Mouse (Mus musculus) kidney, postnatal 0 days (tissue): ENCODE measurements at regions not wholly inside any gene's neighbourhood (a gene's known extent, or its start where the extent isn't known, plus 50 kb on each side); places are given as distances from the start of the nearest gene placed in this dataset.
A peak's percentile ranks its signal among the peaks of the same experiment; 100 is the strongest.

Experiments
- ATAC-seq: fragments of 200-750 bp; cut with Nextera tagmentation; replicated peaks from 2 replicates; pipeline ENCODE4 v1.8.0; 2017; ENCODE audit warnings: low read depth, moderate number of reproducible peaks, moderate TSS enrichment, moderate library complexity; ENCODE audit not compliant: low FRiP score
- DNase-seq: peaks from one replicate; pipeline ENCODE4 v3.0.0-alpha.2; 2016; ENCODE audit warnings: low spot score
- H3K27ac ChIP-seq: fragments of 300-500 bp; sonication (generic); 2 replicates; pipeline ENCODE4 v1.5.1; 2014; ENCODE audit warnings: mild to moderate bottlenecking
- H3K27me3 ChIP-seq: fragments of 300-500 bp; sonication (generic); 2 replicates; pipeline ENCODE4 v1.6.1; 2014; ENCODE audit warnings: low read length, mixed read lengths; ENCODE audit not compliant: insufficient read depth
- H3K36me3 ChIP-seq: fragments of 300-500 bp; sonication (generic); 2 replicates; pipeline ENCODE4 v1.6.1; 2014; ENCODE audit warnings: low read length, mixed read lengths; ENCODE audit not compliant: insufficient read depth
- H3K4me1 ChIP-seq: fragments of 300-500 bp; sonication (generic); replicated peaks from 2 replicates; pipeline ENCODE4 v1.6.1; 2014; ENCODE audit warnings: antibody characterized with exemption, low read length, mixed read lengths; ENCODE audit not compliant: insufficient read depth
- H3K4me2 ChIP-seq: fragments of 300-500 bp; sonication (generic); 2 replicates; pipeline ENCODE4 v1.6.1; 2014; ENCODE audit warnings: mild to moderate bottlenecking, low read length, moderate library complexity, mixed read lengths
- H3K4me3 ChIP-seq: fragments of 300-500 bp; sonication (generic); replicated peaks from 2 replicates; pipeline ENCODE4 v1.5.1; 2014; ENCODE audit warnings: low read depth, low read length
- H3K9ac ChIP-seq: fragments of 300-500 bp; sonication (generic); 2 replicates; pipeline ENCODE4 v1.6.1; 2014; ENCODE audit warnings: low read depth, low read length
- H3K9me3 ChIP-seq: fragments of 300-500 bp; sonication (generic); replicated peaks from 2 replicates; pipeline ENCODE4 v1.6.1; 2016; ENCODE audit warnings: low read length, inconsistent platforms, mixed read lengths
- CTCF ChIP-seq: IDR thresholded peaks from 2 replicates; pipeline ENCODE4 v1.5.1; 2016; ENCODE audit warnings: antibody characterized with exemption, low read depth, mild to moderate bottlenecking, moderate library complexity
- WGBS: fragments of 180-500 bp; shearing (Covaris S2); extraction: QIAGEN DNeasy Blood & Tissue Kit; methylation state at CpG from one replicate; pipeline ENCODE4 v1.1.7; 2014; 5-methylcytosine and 5-hydroxymethylcytosine counted together

DNA sequence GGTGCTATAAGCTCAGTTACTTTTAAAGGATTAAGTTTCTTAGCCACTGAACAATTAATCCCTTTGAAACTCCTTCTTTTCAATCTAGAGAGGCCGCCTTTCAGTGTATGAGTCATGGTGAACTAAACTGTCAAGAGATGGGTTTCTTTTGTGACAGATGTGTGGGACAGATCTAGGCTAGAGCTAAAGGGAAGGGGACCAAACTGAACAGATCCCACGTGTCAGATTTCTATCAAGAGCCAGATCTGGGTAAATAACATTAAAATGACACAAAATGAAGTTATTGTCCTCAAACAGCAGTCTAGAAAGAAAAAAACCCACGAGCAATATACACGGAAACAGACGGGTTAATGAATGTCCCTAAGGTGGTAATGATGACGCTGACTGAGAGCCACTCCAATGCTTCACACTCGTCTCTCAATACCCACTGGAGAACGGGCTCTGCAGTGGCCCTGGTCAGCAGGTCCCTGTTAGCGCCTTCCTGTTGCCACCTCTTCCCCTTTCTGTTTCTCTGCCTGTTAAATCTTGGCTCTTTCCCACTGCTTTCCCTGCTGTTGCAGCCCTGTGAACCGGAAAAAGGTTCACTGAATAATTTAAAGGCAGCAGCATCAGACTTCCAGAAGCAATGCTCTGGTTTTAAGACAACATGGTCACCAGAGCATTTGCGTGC is 52.7 kb upstream of the Rab3gap2 start:
- H3K4me2 ChIP-seq: peak overlapping the region; percentile 27; the same call in 1 of the 2 replicates
- H3K27ac ChIP-seq: no peak overlapping the region
- H3K9me3 ChIP-seq: no peaks in the 10 kb centered on the region
- H3K4me1 ChIP-seq: no peaks in the 10 kb centered on the region; the same call in 1 of the 2 replicates
- DNase-seq (peak; percentile 40), ATAC-seq (no peak)
- no peaks in the 10 kb centered on the region for H3K27me3 ChIP-seq
- TF ChIP-seq CTCF: no peak
- no peaks in the 10 kb centered on the region for H3K36me3 ChIP-seq
- H3K4me3 ChIP-seq: no peak overlapping the region
- WGBS: 38% methylated on average over 11 of the region's 11 CpGs
- H3K9ac ChIP-seq: no peak overlapping the region

DNA sequence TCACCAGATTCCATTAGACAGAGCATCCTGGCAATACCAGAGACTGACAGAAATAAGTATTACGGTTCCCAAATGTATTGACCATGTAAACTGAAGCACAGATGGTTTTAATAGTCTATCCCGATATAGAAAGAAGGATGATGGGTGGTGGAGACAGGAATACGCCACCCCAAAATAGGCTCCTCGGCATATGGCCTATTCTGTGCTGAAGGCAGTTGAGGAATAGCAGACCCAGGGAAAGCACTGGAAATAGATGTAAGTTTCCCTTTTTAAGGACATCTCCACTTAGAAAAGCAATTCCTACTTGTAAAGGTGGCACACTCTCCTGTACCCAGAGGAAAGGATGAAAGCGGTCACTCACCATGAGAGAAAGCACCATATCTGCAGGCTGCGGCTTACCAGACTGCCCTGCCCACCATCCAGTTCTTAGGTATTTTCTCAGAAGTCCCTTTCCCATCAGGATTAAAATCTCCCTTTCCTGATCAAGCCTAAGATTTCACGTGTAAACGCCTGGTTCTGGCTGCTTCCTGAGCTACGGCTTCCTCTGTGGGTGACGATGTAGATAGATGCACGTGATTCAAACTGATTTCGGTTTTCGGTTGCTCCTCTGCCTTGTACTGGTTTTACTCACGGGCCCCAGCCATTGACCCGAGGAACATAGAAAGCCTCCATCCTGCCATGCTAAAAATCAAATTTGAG is 53.3 kb upstream of the Rab3gap2 start:
- Histone ChIP-seq H3K27me3 (no peaks in the 10 kb centered on the region), H3K4me1 (no peaks in the 10 kb centered on the region; the same call in 1 of the 2 replicates), H3K4me3 (no peak overlapping the region), H3K27ac (no peak overlapping the region), H3K9me3 (no peaks in the 10 kb centered on the region), H3K4me2 (no peak overlapping the region), H3K9ac (no peak overlapping the region), H3K36me3 (no peaks in the 10 kb centered on the region)
- WGBS: 74% methylated on average over 15 of the region's 15 CpGs
- TF ChIP-seq CTCF: no peak
- no peak for DNase-seq
- no peak for ATAC-seq

DNA sequence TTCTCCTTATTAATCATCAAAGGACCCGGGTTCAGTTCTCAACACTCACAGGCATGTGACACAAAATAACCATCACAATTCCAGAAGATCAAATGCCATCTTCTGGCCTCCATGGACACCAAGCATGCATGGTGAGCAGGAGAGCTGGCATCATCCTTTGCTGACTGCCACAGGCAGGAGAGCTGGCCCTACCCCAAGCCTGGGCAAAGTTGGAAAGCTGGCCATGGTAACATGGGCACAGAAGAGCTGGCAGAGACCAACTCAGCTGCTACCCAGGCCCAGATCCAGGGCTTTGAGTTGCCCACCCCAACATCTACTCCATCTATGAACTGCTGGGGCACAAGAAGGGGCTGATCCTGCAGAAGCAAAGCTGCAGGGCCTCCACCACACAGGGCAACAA is 59.1 kb upstream of the Rab3gap2 start:
- H3K36me3 ChIP-seq: no peaks in the 10 kb centered on the region

DNA sequence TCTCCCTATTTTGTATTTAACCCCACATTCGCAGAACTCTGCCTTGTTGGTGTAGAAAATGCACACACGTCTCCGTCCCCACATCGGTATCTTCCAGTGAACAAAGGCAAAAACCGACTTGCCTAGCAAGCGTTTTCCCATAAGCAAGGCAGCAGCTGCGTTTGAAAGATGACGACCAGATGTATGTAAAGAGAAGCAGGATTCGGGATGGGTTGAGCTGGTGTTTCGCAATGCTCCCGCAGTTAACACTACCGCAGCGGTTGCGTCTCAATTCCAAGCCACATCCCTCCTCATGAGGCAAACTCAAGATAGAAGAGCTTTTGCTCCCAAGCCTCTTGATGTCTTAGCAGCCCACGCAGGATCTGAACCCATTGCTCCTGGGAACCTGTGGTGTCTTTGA is 59.9 kb upstream of the Rab3gap2 start:
- ATAC-seq: no peak
- no peak for DNase-seq
- no peak overlapping the region for H3K9ac ChIP-seq
- TF ChIP-seq CTCF: no peak
- no peak overlapping the region for H3K4me2 ChIP-seq
- no peak overlapping the region for H3K27ac ChIP-seq
- H3K9me3 ChIP-seq: no peaks in the 10 kb centered on the region
- H3K27me3 ChIP-seq: no peaks in the 10 kb centered on the region
- H3K4me3 ChIP-seq: no peak overlapping the region
- no peaks in the 10 kb centered on the region for H3K36me3 ChIP-seq
- no peaks in the 10 kb centered on the region for H3K4me1 ChIP-seq
- WGBS: 94% methylated on average over 15 of the region's 15 CpGs

More for the DNA sequence above, 59.1 kb upstream of the Rab3gap2 start:
- H3K4me3 ChIP-seq: no peak overlapping the region
- H3K4me1 ChIP-seq: no peaks in the 10 kb centered on the region
- ATAC-seq (no peak), DNase-seq (no peak)
- no peaks in the 10 kb centered on the region for H3K27me3 ChIP-seq
- no peak overlapping the region for H3K27ac ChIP-seq
- H3K9ac ChIP-seq: no peak overlapping the region
- no peak for TF ChIP-seq CTCF
- WGBS: 100% methylated on average over 1 of the region's 1 CpGs
- H3K9me3 ChIP-seq: no peaks in the 10 kb centered on the region
- no peak overlapping the region for H3K4me2 ChIP-seq

DNA sequence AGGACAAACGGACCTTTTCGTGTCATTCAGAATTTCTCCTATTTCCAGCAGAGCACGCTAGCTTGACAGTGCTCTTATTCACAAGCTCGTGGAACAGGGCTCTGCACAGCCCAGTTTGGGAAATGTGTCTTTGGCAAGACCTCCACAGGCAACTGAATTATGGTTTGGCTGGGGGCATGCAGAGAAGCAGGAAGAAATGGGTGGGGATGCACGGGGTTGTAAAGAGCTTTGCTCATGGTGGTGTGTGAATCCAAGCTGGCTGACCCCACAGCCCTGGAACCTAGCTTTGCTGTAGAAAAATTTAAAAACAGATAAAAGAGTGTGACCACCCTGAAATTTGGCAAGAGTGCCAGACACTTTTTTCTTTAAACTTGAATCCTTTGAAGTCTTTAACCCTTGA is 63.6 kb upstream of the Rab3gap2 start:
- Histone ChIP-seq H3K4me1 (no peaks in the 10 kb centered on the region), H3K4me3 (no peak overlapping the region), H3K4me2 (no peak overlapping the region), H3K9me3 (no peaks in the 10 kb centered on the region), H3K27me3 (no peaks in the 10 kb centered on the region), H3K36me3 (no peaks in the 10 kb centered on the region), H3K27ac (no peak overlapping the region), H3K9ac (no peak overlapping the region)
- no peak for DNase-seq
- no peak for TF ChIP-seq CTCF
- WGBS: 68% methylated on average over 5 of the region's 5 CpGs
- no peak for ATAC-seq

DNA sequence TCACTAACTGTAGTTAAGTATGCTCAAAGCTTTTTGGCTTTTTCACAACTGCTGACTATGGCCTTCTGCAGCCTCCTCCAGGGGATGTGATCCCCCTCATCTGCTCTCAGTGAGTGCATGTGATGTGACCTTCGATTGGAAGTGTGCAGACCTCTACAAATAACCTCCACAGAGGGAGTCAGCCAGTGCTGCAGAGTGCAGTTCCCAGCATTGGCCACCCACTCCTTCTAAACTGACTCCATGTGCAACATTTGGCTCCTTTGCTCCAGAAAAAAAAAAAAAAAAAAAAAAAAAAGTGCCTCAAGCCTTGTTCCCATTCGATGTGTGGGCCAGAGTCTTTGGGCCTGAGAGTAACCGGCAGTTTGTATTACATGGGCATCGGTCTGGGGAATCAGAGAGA is 75.7 kb upstream of the Rab3gap2 start:
- no peaks in the 10 kb centered on the region for H3K9me3 ChIP-seq
- DNase-seq (no peak), ATAC-seq (no peak)
- WGBS: 57% methylated on average over 4 of the region's 4 CpGs
- H3K27me3 ChIP-seq: no peaks in the 10 kb centered on the region
- no peak overlapping the region for H3K27ac ChIP-seq
- H3K4me3 ChIP-seq: no peak overlapping the region
- no peaks in the 10 kb centered on the region for H3K4me1 ChIP-seq
- H3K9ac ChIP-seq: no peak overlapping the region
- no peak overlapping the region for H3K4me2 ChIP-seq
- no peak for TF ChIP-seq CTCF
- H3K36me3 ChIP-seq: no peaks in the 10 kb centered on the region
